Mouse (Mus musculus) midbrain, embryonic 14.5 days (tissue): ENCODE results near the gene Zcchc2. TPM values are rescaled to one million over a fixed set of nuclear protein-coding genes. Genes with fewer than 3 reads are reported as not detected.

Source experiments
- ATAC-seq: fragments of 200-750 bp; cut with Nextera tagmentation; 2 replicates; pipeline ENCODE4 v1.8.0; 2017; ENCODE audit warnings: moderate number of reproducible peaks, moderate library complexity; ENCODE audit not compliant: low FRiP score, low TSS enrichment
- DNase-seq: peaks from one replicate; pipeline ENCODE4 v3.0.0-alpha.2; 2015
- H3K27ac ChIP-seq: fragments of 300-500 bp; sonication (generic); replicated peaks from 2 replicates; pipeline ENCODE4 v1.5.1; 2014; ENCODE audit warnings: mild to moderate bottlenecking, low read depth, low read length, moderate library complexity
- H3K27me3 ChIP-seq: fragments of 300-500 bp; sonication (generic); 2 replicates; pipeline ENCODE4 v1.6.1; 2014; ENCODE audit warnings: low read length, control low read depth, mixed read lengths; ENCODE audit not compliant: control insufficient read depth, insufficient read depth
- H3K36me3 ChIP-seq: fragments of 300-500 bp; sonication (generic); 2 replicates; pipeline ENCODE4 v1.6.1; 2014; ENCODE audit warnings: low read length, control low read depth; ENCODE audit not compliant: control insufficient read depth, insufficient read depth
- H3K4me1 ChIP-seq: fragments of 300-500 bp; sonication (generic); 2 replicates; pipeline ENCODE4 v1.6.1; 2014; ENCODE audit warnings: mild to moderate bottlenecking, antibody characterized with exemption, low read length, control low read depth; ENCODE audit not compliant: control insufficient read depth, insufficient read depth
- H3K4me2 ChIP-seq: fragments of 300-500 bp; sonication (generic); 2 replicates; pipeline ENCODE4 v1.6.1; 2014; ENCODE audit warnings: mild to moderate bottlenecking, low read length, moderate library complexity
- H3K4me3 ChIP-seq: fragments of 300-500 bp; sonication (generic); replicated peaks from 2 replicates; pipeline ENCODE4 v1.5.1; 2014; ENCODE audit warnings: low read depth, low read length
- H3K9ac ChIP-seq: fragments of 300-500 bp; sonication (generic); replicated peaks from 2 replicates; pipeline ENCODE4 v1.6.1; 2014; ENCODE audit warnings: mild to moderate bottlenecking, low read length, moderate library complexity
- H3K9me3 ChIP-seq: fragments of 300-500 bp; sonication (generic); 2 replicates; pipeline ENCODE4 v1.6.1; 2016; ENCODE audit warnings: low read length, control low read depth, mixed read lengths; ENCODE audit not compliant: control insufficient read depth
- WGBS: fragments of 180-500 bp; shearing (Covaris S2); extraction: QIAGEN DNeasy Blood & Tissue Kit; methylation state at CpG from one replicate; pipeline ENCODE4 v1.1.7; 2014; 5-methylcytosine and 5-hydroxymethylcytosine counted together
- polyA plus RNA-seq: library from polyadenylated mRNA; unstranded; fragments of >200 nt; fragmentation: Nextera tagmentation; extraction: Ambion mirVana; gene quantifications from 2 replicates; pipeline ENCODE4 v1.2.1, GENCODE M21; 2014

Gene Zcchc2
- polyA plus RNA-seq, 1 experiment from 2014 or later, result 2.8 TPM

DNA sequence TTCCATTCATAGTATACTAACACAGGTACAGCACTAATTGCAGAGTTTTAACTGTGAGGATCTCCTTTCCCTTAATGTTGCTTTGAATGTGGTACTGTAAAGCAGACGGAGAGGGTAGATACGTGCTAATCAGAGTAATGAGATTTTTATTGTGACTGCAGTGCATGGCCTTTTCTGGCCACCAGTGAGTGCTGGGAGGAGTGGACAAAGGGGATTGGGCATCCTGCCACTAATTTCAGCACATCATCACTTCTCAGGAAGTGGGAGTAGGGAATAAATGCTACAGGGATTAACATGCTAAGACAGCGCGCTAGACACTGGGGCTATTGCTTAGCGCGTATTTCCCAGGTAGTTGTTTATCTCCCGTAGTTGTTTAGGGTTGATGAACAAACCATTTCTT, 3.0 kb downstream of the Zcchc2 start:
- Histone ChIP-seq H3K27ac (peak overlapping the region; percentile 55; the same call in 1 of the 2 replicates), H3K36me3 (no peaks in the 10 kb centered on the region), H3K9me3 (no peaks in the 10 kb centered on the region), H3K4me1 (peaks cover 24% of the 10 kb centered on the region), H3K4me3 (peak overlapping the region; percentile 80), H3K4me2 (peak overlapping the region; percentile 99), H3K27me3 (no peaks in the 10 kb centered on the region), H3K9ac (peak overlapping the region; percentile 53)
- DNase-seq (peak; percentile 51), ATAC-seq (no peak)
- WGBS, result 4% methylated on average over 7 of the region's 7 CpGs

DNA sequence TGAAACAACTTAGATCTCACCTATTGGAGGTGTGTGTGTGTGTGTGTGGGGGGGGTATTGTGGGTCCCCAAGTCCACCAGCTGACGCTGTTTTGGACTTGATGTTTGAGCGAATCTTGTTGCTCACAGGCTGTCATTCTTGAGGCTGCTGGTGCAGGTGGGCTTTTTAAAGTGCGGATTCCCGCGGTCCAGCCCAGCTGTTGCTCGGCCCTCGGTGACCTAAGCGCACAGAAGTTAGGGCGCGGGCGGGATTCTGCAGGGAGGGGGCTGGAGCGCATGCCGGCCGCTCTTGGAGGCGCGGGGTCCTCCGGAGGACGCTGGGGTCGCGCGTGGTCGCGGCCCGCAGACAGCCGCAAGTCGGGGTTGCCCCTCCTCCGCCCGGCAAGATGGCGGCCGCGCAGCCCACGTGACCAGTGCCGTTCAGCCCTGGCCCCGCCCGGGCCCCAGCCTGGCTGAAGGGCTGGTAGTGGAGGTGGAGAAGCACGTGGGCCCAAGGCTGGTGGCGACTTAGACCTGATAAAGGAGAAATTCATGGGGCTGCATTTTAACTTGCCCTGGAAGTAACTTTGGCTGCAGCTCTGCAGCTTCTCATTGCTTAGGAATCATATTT, 3.5 kb downstream of the Zcchc2 start:
- DNase-seq (peak; percentile 93), ATAC-seq (peak; percentile 76)
- peak overlapping the region; percentile 99 for H3K4me2 ChIP-seq
- H3K36me3 ChIP-seq, result no peaks in the 10 kb centered on the region
- peaks cover 24% of the 10 kb centered on the region for H3K4me1 ChIP-seq
- peak overlapping the region; percentile 55 for H3K27ac ChIP-seq
- H3K9ac ChIP-seq, result peak overlapping the region; percentile 53
- H3K27me3 ChIP-seq, result no peaks in the 10 kb centered on the region
- H3K4me3 ChIP-seq, result peak overlapping the region; percentile 80
- under 1% methylated on average over 37 of the region's 37 CpGs for WGBS
- no peaks in the 10 kb centered on the region for H3K9me3 ChIP-seq

DNA sequence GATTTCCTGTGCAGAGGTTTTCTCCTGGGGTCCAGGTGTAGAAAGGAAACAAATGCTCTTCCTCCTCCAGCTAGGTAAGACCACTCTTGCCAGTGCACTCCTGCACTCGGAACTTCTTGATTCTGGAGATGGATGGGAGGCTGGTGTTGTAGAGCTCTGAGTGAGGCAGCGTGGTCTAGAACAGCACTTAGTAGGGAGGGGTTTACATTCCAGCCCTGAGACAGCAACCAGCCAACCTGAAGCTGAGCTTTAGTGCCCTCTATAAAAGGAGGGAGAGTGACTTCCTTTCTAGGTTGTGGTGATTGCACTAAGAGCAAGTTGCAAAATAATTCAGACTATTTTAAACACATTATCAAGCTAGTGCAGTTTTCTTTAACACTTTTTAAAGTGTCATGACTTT, 5.8 kb downstream of the Zcchc2 start:
- no peak overlapping the region for H3K9ac ChIP-seq
- no peak overlapping the region for H3K27ac ChIP-seq
- DNase-seq, result no peak
- ATAC-seq, result no peak
- no peak overlapping the region for H3K4me2 ChIP-seq
- H3K36me3 ChIP-seq, result no peaks in the 10 kb centered on the region
- 76% methylated on average over 2 of the region's 2 CpGs for WGBS
- no peaks in the 10 kb centered on the region for H3K9me3 ChIP-seq
- H3K27me3 ChIP-seq, result no peaks in the 10 kb centered on the region
- H3K4me1 ChIP-seq, result peaks cover 24% of the 10 kb centered on the region
- no peak overlapping the region for H3K4me3 ChIP-seq

DNA sequence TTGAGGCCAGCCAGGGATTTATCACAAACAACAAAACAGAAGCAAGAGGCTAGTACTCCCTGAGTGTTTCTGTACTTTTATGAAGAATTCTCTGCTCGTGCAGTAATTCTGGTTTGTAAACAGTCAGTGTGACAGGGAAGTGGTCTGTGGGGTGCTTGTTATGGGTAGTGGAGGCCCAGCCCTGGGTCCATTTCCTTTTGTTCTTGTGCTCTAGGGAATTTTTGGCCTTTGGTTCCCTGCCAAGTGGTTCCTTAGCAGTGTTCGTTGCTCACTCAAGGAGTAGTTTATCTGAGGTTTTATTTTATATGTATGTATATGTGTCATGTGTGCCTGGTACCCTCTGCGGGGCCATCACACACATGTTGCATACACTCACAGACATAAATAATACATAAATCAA, 7.1 kb downstream of the Zcchc2 start:
- ATAC-seq (no peak), DNase-seq (peak; percentile 9)
- H3K27ac ChIP-seq, result no peak overlapping the region
- no peaks in the 10 kb centered on the region for H3K9me3 ChIP-seq
- H3K27me3 ChIP-seq, result no peaks in the 10 kb centered on the region
- H3K9ac ChIP-seq, result no peak overlapping the region
- H3K4me1 ChIP-seq, result peaks cover 18% of the 10 kb centered on the region
- no peak overlapping the region for H3K4me2 ChIP-seq
- no peak overlapping the region for H3K4me3 ChIP-seq
- 59% methylated on average over 3 of the region's 3 CpGs for WGBS
- no peaks in the 10 kb centered on the region for H3K36me3 ChIP-seq

DNA sequence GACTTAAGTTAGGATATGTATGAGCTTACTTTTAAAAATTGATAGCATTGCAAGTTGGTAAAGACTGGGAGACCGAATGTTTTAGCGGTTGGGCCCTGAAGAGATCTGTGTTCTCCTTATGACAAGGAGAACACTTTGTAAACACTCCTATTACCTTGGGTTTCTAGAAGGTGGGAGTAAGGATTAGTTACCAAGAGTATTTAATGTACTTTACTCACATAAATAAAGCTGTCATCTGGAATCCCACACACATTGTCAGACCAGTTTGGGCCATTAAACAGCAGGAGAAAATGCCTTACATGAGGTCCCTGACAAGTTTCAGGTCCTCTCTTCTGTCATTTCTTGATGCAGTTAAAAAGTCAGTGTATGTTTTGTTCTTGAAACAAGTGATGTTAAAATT, 9.6 kb downstream of the Zcchc2 start:
- no peak for DNase-seq
- Histone ChIP-seq H3K4me3 (no peak overlapping the region), H3K4me2 (no peak overlapping the region), H3K36me3 (no peaks in the 10 kb centered on the region), H3K9ac (no peak overlapping the region), H3K4me1 (no peaks in the 10 kb centered on the region), H3K9me3 (no peaks in the 10 kb centered on the region), H3K27me3 (no peaks in the 10 kb centered on the region), H3K27ac (no peak overlapping the region)
- ATAC-seq, result no peak
- 98% methylated on average over 2 of the region's 2 CpGs for WGBS

DNA sequence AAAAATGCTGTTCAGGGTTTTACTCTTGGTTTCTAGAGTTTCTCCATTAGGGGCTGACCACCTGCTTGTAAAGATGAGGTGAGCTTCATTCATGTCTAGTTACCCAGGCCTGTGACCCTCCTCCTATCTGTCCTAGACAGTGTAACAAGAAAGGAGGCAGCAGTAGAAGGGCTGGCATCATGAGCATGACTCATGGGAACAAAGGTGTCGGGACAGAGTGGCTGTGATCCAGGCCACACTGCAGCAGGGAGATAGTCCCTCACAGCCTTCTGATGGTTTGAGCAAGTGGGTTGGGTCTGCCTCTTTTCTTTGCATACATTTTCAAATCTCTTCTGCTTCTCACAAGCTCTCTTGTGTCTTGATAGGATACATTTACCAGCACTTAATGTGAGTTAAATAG, 17.4 kb downstream of the Zcchc2 start:
- ATAC-seq (no peak), DNase-seq (no peak)
- H3K4me1 ChIP-seq, result no peaks in the 10 kb centered on the region
- no peak overlapping the region for H3K9ac ChIP-seq
- H3K27me3 ChIP-seq, result no peaks in the 10 kb centered on the region
- no peak overlapping the region for H3K4me3 ChIP-seq
- no peak overlapping the region for H3K27ac ChIP-seq
- WGBS, result 88% methylated on average over 1 of the region's 1 CpGs
- no peak overlapping the region for H3K4me2 ChIP-seq
- H3K9me3 ChIP-seq, result no peaks in the 10 kb centered on the region
- H3K36me3 ChIP-seq, result peaks cover 37% of the 10 kb centered on the region

DNA sequence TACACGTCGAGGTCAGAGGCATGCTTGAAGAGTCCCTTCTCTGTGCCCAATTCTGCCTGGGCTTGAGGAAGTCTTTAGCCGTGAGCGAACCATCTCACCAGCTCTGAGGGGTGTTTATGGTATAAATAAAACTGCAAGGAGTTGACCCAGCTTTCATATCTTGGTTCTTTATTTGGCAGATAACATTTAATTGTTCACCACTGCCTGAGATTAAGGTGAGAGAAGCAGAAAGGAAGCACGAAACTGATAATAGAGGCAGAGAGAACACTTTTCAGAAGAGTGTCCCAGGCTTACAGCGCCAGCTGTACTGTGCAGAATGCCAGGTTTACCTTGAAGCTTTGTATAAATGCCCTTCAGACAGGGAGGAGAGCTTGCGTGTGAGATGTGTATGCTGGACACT, 20.9 kb downstream of the Zcchc2 start:
- H3K27ac ChIP-seq, result no peak overlapping the region
- 95% methylated on average over 7 of the region's 7 CpGs for whole genome bisulfite sequencing
- no peaks in the 10 kb centered on the region for H3K27me3 ChIP-seq
- no peak for DNase-seq
- no peak overlapping the region for H3K4me3 ChIP-seq
- H3K36me3 ChIP-seq, result peaks cover 42% of the 10 kb centered on the region
- ATAC-seq, result no peak
- no peak overlapping the region for H3K9ac ChIP-seq
- H3K4me1 ChIP-seq, result no peaks in the 10 kb centered on the region
- no peaks in the 10 kb centered on the region for H3K9me3 ChIP-seq
- H3K4me2 ChIP-seq, result no peak overlapping the region

DNA sequence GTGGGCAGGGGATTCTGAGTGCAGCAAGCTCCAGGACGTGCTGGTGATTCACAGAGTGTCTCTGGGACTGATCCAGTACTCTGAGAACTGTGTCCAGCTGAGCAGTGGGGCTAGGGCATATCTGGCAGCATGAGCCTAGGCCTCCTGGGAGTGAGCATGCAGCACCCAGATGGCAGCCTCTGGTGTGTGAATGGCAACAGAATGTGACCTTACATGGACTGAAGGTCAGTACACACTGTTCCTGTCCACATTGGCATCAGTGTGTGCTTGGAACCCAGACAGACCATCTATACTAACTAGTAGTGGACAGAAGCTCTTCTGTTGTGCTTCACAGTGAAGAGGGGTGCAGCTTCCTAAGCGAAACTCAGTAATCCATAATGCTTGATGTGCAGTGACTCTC, 23.6 kb downstream of the Zcchc2 start:
- 97% methylated on average over 2 of the region's 2 CpGs for WGBS
- Histone ChIP-seq H3K4me3 (no peak overlapping the region), H3K9ac (no peak overlapping the region), H3K27me3 (no peaks in the 10 kb centered on the region), H3K4me1 (no peaks in the 10 kb centered on the region), H3K36me3 (peaks cover 40% of the 10 kb centered on the region), H3K4me2 (no peak overlapping the region), H3K27ac (no peak overlapping the region), H3K9me3 (no peaks in the 10 kb centered on the region)
- ATAC-seq (no peak), DNase-seq (no peak)

DNA sequence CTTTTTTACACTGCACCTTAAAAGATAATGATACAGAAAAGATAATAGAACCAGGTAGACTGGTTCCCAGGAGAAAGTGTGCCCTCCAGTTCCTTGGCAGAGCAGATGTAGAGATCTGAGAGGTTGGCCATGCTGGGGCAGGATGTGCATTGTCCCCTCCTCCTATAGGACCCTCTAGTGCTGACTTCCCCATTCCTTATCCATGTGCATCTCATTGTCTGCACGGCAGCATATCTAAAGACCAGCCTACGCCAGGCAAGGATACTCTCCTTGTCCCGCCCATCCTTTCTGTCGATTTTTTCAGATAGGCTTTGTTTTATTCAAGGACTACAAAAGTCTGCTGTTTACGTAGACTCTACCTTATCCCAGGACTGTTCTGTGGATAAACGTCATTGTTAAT, 26.1 kb downstream of the Zcchc2 start:
- H3K27ac ChIP-seq, result no peak overlapping the region
- 87% methylated on average over 6 of the region's 6 CpGs for WGBS
- H3K4me1 ChIP-seq, result no peaks in the 10 kb centered on the region

More for the DNA sequence above, 26.1 kb downstream of the Zcchc2 start:
- Histone ChIP-seq H3K9ac (no peak overlapping the region), H3K36me3 (peaks cover 55% of the 10 kb centered on the region), H3K4me2 (no peak overlapping the region), H3K4me3 (no peak overlapping the region), H3K27me3 (no peaks in the 10 kb centered on the region), H3K9me3 (no peaks in the 10 kb centered on the region)
- no peak for ATAC-seq
- no peak for DNase-seq
